Mouse (Mus musculus): Measurements from ENCODE around the gene Aldh4a1. TPM values are rescaled to one million over a fixed set of nuclear protein-coding genes. Genes with fewer than 3 reads are reported as not detected.

Gene Aldh4a1
- polyA plus RNA-seq, 1 experiment from 2014 or later: 11.2 TPM

DNA sequence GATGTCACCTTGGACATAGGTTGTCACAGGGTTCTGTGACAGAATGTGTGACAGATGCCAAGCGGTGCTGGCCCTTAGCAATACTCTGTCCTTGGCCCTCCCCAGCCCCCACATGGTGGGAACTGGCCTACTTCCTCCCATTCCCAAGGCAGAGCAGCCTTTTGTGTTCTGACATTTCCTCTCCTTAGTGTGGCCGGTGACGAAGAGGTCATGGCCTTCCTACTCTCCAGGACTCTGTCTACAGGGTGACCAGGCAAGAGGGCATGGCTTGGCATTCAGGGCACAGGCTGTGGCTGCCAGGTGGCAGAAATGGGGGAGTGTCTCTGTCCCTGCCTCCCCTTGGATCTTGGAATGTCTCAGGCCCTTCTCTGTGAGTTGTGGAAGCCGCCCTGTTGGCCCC lies 35.3 kb upstream of the Aldh4a1 start:
- Histone ChIP-seq H3K4me3 (ENCODE audit: low read depth, low read length) (no peak overlapping the region), H3K4me1 (ENCODE audit: control insufficient read depth, insufficient read depth, low read length) (peaks cover 10% of the 10 kb centered on the region)

DNA sequence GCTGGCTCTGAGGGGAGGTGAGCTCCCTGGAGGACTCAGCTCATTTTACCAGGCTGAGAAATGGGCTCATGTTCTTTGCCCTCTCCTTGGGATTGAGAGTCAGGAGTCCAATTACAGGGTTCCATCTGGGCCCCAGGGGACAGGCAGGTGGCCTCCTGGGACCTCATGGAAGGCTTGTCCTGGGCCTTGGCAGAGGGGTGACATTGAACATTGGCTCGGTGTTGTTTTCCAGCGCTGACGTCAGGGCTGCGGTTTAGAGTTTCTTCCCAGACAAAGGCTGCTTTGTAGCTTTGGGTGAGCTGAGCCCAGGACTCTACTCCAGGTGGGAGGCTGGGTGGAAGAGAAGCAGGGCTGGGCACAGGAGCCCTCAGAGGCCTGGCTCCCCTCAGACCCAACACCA lies 34.9 kb upstream of the Aldh4a1 start:
- Histone ChIP-seq H3K4me3 (ENCODE audit: low read depth, low read length) (no peak overlapping the region), H3K36me3 (ENCODE audit: control insufficient read depth, insufficient read depth, low read length) (no peaks in the 10 kb centered on the region), H3K4me1 (ENCODE audit: control insufficient read depth, insufficient read depth, low read length) (peaks cover 10% of the 10 kb centered on the region), H3K9me3 (ENCODE audit: control insufficient read depth, low read length) (no peaks in the 10 kb centered on the region), H3K27me3 (ENCODE audit: control insufficient read depth, insufficient read depth, low read length) (no peaks in the 10 kb centered on the region), H3K9ac (ENCODE audit: low read length) (no peak overlapping the region), H3K4me2 (no peak overlapping the region), H3K27ac (ENCODE audit: low read depth, low read length) (no peak overlapping the region)
- 86% methylated on average over 4 of the region's 4 CpGs for WGBS
- DNase-seq (ENCODE audit: low spot score, missing footprints) (no peak), ATAC-seq (ENCODE audit: low FRiP score) (no peak)

More for the DNA sequence above, 35.3 kb upstream of the Aldh4a1 start:
- no peaks in the 10 kb centered on the region for H3K9me3 ChIP-seq (ENCODE audit: control insufficient read depth, low read length)
- WGBS: 84% methylated on average over 4 of the region's 4 CpGs
- no peak overlapping the region for H3K9ac ChIP-seq (ENCODE audit: low read length)
- H3K27me3 ChIP-seq (ENCODE audit: control insufficient read depth, insufficient read depth, low read length): no peaks in the 10 kb centered on the region
- no peaks in the 10 kb centered on the region for H3K36me3 ChIP-seq (ENCODE audit: control insufficient read depth, insufficient read depth, low read length)
- DNase-seq (ENCODE audit: low spot score, missing footprints) (no peak), ATAC-seq (ENCODE audit: low FRiP score) (no peak)
- no peak overlapping the region for H3K4me2 ChIP-seq
- no peak overlapping the region for H3K27ac ChIP-seq (ENCODE audit: low read depth, low read length)

DNA sequence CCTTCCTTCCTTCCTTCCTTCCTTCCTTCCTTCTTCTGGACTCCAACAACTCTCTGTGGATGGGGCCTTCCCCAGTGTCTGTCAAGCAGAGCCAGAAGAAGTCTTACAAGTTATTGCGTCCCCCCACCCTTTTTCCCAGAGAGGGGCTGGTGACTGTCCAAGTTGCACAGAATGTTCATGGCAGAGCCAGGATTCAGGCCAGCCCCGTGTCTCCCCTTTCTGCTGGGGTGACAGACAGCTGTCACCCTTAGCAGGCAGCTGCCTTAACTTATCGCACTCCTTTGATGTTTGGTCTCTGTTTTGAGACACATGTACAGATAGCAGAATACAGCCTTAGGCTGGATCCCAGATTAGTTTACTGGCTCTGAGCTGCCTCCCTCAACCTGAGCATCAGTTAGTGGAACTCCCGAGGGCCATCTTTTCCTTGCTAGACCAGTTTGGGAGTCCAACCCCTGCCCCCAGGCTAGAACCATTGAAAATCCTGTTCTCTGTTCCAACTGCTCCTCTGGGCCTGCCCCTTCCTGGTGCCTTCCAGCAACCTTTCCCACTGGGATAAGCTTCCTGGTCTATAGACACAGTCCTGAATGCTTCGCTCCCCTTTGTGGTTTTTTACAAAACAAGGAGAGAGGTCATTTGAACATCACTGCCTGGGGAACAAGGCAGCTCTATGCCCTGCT lies 33.2 kb upstream of the Aldh4a1 start:
- H3K4me2 ChIP-seq: no peak overlapping the region
- no peak overlapping the region for H3K9ac ChIP-seq (ENCODE audit: low read length)
- no peaks in the 10 kb centered on the region for H3K36me3 ChIP-seq (ENCODE audit: control insufficient read depth, insufficient read depth, low read length)
- H3K9me3 ChIP-seq (ENCODE audit: control insufficient read depth, low read length): no peaks in the 10 kb centered on the region
- 55% methylated on average over 5 of the region's 5 CpGs for whole genome bisulfite sequencing
- H3K27me3 ChIP-seq (ENCODE audit: control insufficient read depth, insufficient read depth, low read length): no peaks in the 10 kb centered on the region
- no peak for ATAC-seq (ENCODE audit: low FRiP score)
- no peak overlapping the region for H3K4me3 ChIP-seq (ENCODE audit: low read depth, low read length)
- DNase-seq (ENCODE audit: low spot score, missing footprints): no peak
- H3K4me1 ChIP-seq (ENCODE audit: control insufficient read depth, insufficient read depth, low read length): peaks cover 10% of the 10 kb centered on the region
- H3K27ac ChIP-seq (ENCODE audit: low read depth, low read length): peak overlapping the region; percentile 54

- Histone ChIP-seq H3K27me3 (ENCODE audit: control insufficient read depth, insufficient read depth, low read length) (no peaks in the 10 kb centered on the region), H3K9me3 (ENCODE audit: control insufficient read depth, low read length) (no peaks in the 10 kb centered on the region), H3K36me3 (ENCODE audit: control insufficient read depth, insufficient read depth, low read length) (no peaks in the 10 kb centered on the region), H3K27ac (ENCODE audit: low read depth, low read length) (peak overlapping the region; percentile 57), H3K9ac (ENCODE audit: low read length) (no peak overlapping the region), H3K4me1 (ENCODE audit: control insufficient read depth, insufficient read depth, low read length) (peaks cover 12% of the 10 kb centered on the region), H3K4me2 (no peak overlapping the region), H3K4me3 (ENCODE audit: low read depth, low read length) (no peak overlapping the region)
- ATAC-seq (ENCODE audit: low FRiP score) (peak; percentile 68; the same call in 1 of the 2 replicates), DNase-seq (ENCODE audit: low spot score, missing footprints) (peak; percentile 89)
- WGBS: 27% methylated on average over 4 of the region's 4 CpGs
Measured at GRCm38 (mm10) chr4:139590446-139590845, 32.2 kb upstream of the Aldh4a1 start.

DNA sequence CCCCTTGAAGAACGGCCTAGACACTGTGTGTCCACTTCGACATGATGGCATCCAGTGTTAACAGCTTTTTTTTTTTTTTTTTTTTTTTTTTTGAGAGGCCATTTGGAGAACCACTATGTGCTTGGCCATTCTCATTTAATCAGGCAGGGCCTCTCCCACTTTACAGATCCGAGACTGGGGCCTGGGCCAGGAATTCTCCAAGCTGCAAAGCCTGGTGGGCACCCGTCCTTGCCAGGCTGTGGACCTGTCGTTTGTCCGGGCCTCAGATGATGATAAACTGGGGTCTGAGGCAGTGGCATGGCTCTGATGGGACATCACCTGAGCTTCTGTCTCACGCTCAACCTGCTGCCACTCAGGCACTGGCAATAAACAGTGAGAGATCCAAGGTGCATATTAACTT lies 29.8 kb upstream of the Aldh4a1 start:
- Histone ChIP-seq H3K27ac (ENCODE audit: low read depth, low read length) (no peak overlapping the region), H3K4me2 (no peak overlapping the region), H3K9me3 (ENCODE audit: control insufficient read depth, low read length) (no peaks in the 10 kb centered on the region), H3K4me3 (ENCODE audit: low read depth, low read length) (no peak overlapping the region), H3K36me3 (ENCODE audit: control insufficient read depth, insufficient read depth, low read length) (no peaks in the 10 kb centered on the region), H3K27me3 (ENCODE audit: control insufficient read depth, insufficient read depth, low read length) (no peaks in the 10 kb centered on the region), H3K4me1 (ENCODE audit: control insufficient read depth, insufficient read depth, low read length) (peaks cover 35% of the 10 kb centered on the region), H3K9ac (ENCODE audit: low read length) (no peak overlapping the region)
- no peak for ATAC-seq (ENCODE audit: low FRiP score)
- no peak for DNase-seq (ENCODE audit: low spot score, missing footprints)
- 83% methylated on average over 7 of the region's 7 CpGs for WGBS

DNA sequence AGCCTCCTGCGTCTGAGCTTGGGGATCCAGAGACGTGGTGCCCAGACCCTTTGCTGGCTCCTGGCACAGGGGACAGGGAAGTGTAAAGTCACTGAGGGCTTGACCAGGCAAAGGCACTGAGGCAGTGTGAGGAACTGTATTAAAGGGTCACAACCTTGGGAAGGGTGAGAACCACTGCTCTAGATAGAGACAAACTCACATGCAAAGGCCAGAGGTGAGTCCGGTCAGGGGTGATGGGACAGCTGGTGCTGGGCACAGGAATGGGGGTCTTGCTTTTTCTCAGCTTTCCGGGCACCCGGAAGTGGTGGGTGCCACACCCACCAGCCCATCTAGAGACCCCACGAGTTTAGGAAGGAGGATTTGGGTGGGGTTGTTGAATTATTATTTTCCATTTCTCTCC lies 29.3 kb upstream of the Aldh4a1 start:
- H3K9me3 ChIP-seq (ENCODE audit: control insufficient read depth, low read length): no peaks in the 10 kb centered on the region
- no peak for ATAC-seq (ENCODE audit: low FRiP score)
- H3K27me3 ChIP-seq (ENCODE audit: control insufficient read depth, insufficient read depth, low read length): no peaks in the 10 kb centered on the region
- H3K27ac ChIP-seq (ENCODE audit: low read depth, low read length): no peak overlapping the region; the same call in 1 of the 2 replicates
- no peak overlapping the region for H3K4me3 ChIP-seq (ENCODE audit: low read depth, low read length)
- H3K36me3 ChIP-seq (ENCODE audit: control insufficient read depth, insufficient read depth, low read length): no peaks in the 10 kb centered on the region
- no peak for DNase-seq (ENCODE audit: low spot score, missing footprints)
- no peak overlapping the region for H3K9ac ChIP-seq (ENCODE audit: low read length)
- peaks cover 40% of the 10 kb centered on the region for H3K4me1 ChIP-seq (ENCODE audit: control insufficient read depth, insufficient read depth, low read length)
- WGBS: 85% methylated on average over 6 of the region's 6 CpGs
- H3K4me2 ChIP-seq: no peak overlapping the region

- H3K4me3 ChIP-seq (ENCODE audit: low read depth, low read length): no peak overlapping the region
- H3K4me1 ChIP-seq (ENCODE audit: control insufficient read depth, insufficient read depth, low read length): peaks cover 47% of the 10 kb centered on the region
- H3K27me3 ChIP-seq (ENCODE audit: control insufficient read depth, insufficient read depth, low read length): no peaks in the 10 kb centered on the region
- DNase-seq (ENCODE audit: low spot score, missing footprints) (no peak), ATAC-seq (ENCODE audit: low FRiP score) (no peak)
- no peak overlapping the region for H3K9ac ChIP-seq (ENCODE audit: low read length)
- no peak overlapping the region for H3K4me2 ChIP-seq
- H3K27ac ChIP-seq (ENCODE audit: low read depth, low read length): no peak overlapping the region
- no peaks in the 10 kb centered on the region for H3K36me3 ChIP-seq (ENCODE audit: control insufficient read depth, insufficient read depth, low read length)
- no peaks in the 10 kb centered on the region for H3K9me3 ChIP-seq (ENCODE audit: control insufficient read depth, low read length)
- 55% methylated on average over 3 of the region's 3 CpGs for WGBS
Measured at GRCm38 (mm10) chr4:139594062-139594461, 28.6 kb upstream of the Aldh4a1 start.

DNA sequence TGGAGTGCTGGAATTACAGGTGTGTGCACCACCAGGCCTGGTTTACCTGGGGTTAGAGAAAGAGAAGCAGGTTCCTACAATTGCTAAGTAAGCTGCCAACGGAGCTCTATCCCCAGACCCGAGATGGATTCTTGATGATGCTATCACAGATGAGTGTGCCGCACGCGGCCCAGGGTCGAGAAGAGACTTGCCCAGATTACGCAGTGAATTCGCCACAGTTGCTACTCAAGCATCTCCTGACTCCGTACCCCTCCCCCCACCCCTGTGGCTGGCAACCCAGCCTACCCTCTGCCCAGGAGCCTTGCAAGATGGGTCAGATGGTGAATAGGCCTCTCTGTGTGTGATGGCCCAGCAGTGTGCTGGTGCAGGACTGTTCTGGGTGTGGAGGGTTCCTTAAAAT lies 26.0 kb upstream of the Aldh4a1 start:
- DNase-seq (ENCODE audit: low spot score, missing footprints) (no peak), ATAC-seq (ENCODE audit: low FRiP score) (0 out of 2 replicates have a peak, but pooled peaks have one; percentile 11)
- peaks cover 40% of the 10 kb centered on the region for H3K4me1 ChIP-seq (ENCODE audit: control insufficient read depth, insufficient read depth, low read length)
- 22% methylated on average over 9 of the region's 9 CpGs for WGBS
- no peak overlapping the region for H3K4me3 ChIP-seq (ENCODE audit: low read depth, low read length)
- H3K9me3 ChIP-seq (ENCODE audit: control insufficient read depth, low read length): no peaks in the 10 kb centered on the region
- H3K4me2 ChIP-seq: no peak overlapping the region
- H3K27ac ChIP-seq (ENCODE audit: low read depth, low read length): no peak overlapping the region
- 0 out of 2 replicates have a peak overlapping the region, but pooled peaks have one; percentile 27 for H3K9ac ChIP-seq (ENCODE audit: low read length)
- H3K27me3 ChIP-seq (ENCODE audit: control insufficient read depth, insufficient read depth, low read length): no peaks in the 10 kb centered on the region
- no peaks in the 10 kb centered on the region for H3K36me3 ChIP-seq (ENCODE audit: control insufficient read depth, insufficient read depth, low read length)

GRCm38 (mm10) chr4:139597286-139598284 lies 25.1 kb upstream of the Aldh4a1 start:
- no peak for DNase-seq (ENCODE audit: low spot score, missing footprints)
- ATAC-seq (ENCODE audit: low FRiP score): no peak
- Histone ChIP-seq H3K36me3 (ENCODE audit: control insufficient read depth, insufficient read depth, low read length) (no peaks in the 10 kb centered on the region), H3K4me3 (ENCODE audit: low read depth, low read length) (no peak overlapping the region), H3K4me2 (no peak overlapping the region), H3K9me3 (ENCODE audit: control insufficient read depth, low read length) (no peaks in the 10 kb centered on the region), H3K27ac (ENCODE audit: low read depth, low read length) (no peak overlapping the region), H3K4me1 (ENCODE audit: control insufficient read depth, insufficient read depth, low read length) (peaks cover 40% of the 10 kb centered on the region), H3K9ac (ENCODE audit: low read length) (no peak overlapping the region), H3K27me3 (ENCODE audit: control insufficient read depth, insufficient read depth, low read length) (no peaks in the 10 kb centered on the region)
- 64% methylated on average over 20 of the region's 20 CpGs for WGBS

Data from midbrain, embryonic 11.5 days (tissue).